Mouse (Mus musculus) frontal cortex, postnatal 36 days (tissue): ENCODE results near the gene Mrps12.

ENCODE experiments used
- DNase-seq, 2 experiments: peaks; one replicate each; pipeline ENCODE4 v3.0.0; 2022; ENCODE audit warnings: low spot score in 2 of 2

The Mrps12 gene

DNA sequence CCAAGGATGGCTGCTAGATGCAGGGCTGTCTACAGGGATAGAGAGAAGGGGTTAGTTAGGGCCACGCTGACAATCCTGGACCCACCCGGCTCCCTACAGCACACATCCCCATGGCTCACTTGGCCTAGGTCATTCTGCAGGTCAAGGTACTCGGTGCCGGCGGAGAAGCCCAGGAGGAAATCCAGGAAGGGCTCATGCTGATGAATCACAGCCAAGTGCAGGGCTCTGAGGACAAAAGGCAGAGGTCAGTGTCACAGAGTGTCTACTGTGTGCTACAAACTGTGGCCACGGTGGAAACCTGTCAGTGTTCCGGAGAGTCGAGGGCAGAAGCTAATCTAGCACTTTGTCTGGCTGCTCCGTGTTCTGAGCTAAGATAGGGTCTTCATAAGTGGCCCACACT, 20.3 kb upstream of the Mrps12 start:
- DNase-seq, result no peak

DNA sequence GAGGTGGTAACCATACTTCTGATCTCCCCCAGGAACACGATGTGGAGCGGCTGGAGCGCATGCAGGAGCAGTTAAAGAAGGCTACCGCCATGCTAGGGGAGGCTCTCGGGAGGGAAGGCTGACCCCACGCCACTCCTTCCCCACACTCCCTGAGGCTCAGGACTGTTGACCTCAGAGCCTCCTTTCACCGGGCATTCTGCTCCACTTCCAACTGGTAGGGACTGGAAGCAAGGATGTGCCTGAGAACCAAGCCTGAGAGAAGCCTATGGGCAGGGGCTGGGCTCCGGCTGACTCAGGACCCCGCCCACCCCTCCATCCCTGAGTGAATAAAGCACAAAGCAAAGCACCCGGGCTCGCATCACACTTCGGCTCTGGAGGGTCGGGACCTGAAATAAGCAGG, 17.0 kb upstream of the Mrps12 start:
- DNase-seq, result no peak

GRCm38 (mm10) chr7:28756079-28756478, 14.5 kb upstream of the Mrps12 start, which contains the start of gene Ccer2:
Ccer2 (plus strand) TSS chr7:28756174.
- no peak for DNase-seq

DNA sequence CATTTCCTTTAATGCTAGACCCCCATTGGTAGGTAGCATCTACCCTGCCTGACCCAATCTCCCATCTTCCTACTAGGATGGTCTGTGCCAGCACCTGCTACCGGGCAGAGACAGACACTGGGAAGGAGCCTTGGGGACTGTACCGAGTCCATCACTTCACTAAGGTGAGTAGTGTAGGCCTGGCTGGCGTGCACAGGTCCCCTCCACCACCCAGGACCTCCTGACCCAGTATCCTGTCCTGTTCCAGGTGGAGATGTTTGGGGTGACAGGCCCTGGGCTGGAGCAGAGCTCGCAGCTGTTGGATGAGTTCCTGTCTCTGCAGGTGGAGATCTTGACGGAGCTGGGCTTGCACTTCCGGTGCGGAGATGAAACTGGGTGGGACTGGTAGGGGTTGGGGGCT, 8.3 kb upstream of the Mrps12 start:
- no peak for DNase-seq

GRCm38 (mm10) chr7:28741368-28741708, 282 bp downstream of the Mrps12 start:
- DNase-seq, result no peak

- DNase-seq, result no peak
Observed at GRCm38 (mm10) chr7:28740949-28741348, 671 bp downstream of the Mrps12 start.

GRCm38 (mm10) chr7:28739829-28740228, 1.8 kb downstream of the Mrps12 start:
- no peak for DNase-seq

GRCm38 (mm10) chr7:28735701-28736100, 5.9 kb downstream of the Mrps12 start:
- no peak for DNase-seq

DNA sequence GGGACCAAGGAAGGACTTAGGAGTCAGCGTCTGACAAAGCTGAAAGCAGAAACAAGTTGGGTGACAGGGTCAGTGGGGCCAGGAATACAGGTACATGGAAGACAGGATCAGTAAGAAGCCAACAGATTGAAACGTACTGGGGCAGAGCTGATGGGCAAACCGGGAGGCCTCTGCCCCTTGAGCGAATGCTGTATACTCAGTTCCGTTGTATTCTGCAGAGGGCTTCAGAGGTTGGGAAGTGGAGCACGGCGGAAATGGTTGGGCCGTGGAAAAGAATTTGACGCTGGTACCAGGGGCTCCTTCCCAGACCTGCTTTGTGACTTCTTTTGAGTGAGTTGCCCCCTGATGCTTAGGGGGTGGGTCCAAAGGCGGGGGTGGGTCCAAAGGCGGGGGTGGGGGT, 8.4 kb downstream of the Mrps12 start:
- no peak for DNase-seq

- peak; percentile 31 to 34 for DNase-seq
Observed at GRCm38 (mm10) chr7:28732341-28733142, 9.1 kb downstream of the Mrps12 start.

DNA sequence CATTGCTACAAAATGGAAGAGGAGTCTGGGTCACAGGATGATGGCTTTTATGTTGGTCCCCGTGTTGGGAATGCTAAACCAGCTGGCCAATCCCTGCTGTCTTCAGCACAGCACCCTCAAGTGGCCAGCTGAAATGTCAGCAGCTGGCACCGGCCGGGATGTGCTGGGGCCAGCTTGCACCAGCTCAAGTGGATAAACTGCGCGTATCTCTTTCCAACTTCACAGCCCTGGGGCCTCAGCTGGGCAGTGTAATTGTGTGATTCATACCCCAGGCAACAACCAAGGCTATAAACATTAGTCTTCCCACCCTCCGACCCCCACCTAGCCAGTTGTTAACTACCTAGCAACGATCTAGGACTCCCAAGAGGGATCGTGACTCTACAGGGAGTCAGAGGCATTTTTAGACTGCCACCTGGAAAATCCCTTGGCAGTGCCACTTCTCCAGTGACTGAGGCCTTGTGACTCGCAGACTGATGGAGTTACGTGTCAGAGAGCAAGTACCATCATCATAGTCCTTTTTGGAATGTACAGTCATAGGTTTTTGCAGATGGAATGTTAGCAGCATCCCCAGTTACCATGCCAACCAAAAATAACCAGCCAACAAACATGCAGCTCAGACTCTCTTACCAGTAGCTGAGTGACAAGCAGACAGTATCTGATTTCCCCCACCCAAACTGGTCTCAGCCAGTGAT, 13.8 kb downstream of the Mrps12 start:
- DNase-seq, result peak; percentile 30 to 55

GRCm38 (mm10) chr7:28726600-28726999, 15.0 kb downstream of the Mrps12 start:
- peak; percentile 83 to 84 for DNase-seq

- no peak for DNase-seq
Observed at GRCm38 (mm10) chr7:28724613-28725012, 17.0 kb downstream of the Mrps12 start.

DNA sequence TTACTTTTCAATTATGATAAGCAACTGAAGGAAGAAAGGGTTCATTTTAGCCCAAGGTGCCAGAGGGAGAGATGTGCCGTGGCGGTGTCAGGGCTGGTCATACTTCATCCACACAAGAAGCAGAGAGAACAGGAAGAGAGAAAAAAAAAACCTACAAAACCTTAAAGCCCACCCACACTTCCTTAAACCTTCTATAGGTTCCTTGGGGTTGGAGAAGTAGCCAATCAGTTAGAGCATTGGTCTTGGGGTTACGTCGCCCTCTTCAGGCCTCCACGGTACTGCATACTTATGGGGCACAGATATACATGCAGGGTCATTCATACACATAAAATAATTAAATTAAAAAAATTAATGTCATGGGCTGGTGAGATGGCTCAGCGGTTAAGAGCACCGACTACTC, 19.5 kb downstream of the Mrps12 start:
- DNase-seq, result no peak

DNA sequence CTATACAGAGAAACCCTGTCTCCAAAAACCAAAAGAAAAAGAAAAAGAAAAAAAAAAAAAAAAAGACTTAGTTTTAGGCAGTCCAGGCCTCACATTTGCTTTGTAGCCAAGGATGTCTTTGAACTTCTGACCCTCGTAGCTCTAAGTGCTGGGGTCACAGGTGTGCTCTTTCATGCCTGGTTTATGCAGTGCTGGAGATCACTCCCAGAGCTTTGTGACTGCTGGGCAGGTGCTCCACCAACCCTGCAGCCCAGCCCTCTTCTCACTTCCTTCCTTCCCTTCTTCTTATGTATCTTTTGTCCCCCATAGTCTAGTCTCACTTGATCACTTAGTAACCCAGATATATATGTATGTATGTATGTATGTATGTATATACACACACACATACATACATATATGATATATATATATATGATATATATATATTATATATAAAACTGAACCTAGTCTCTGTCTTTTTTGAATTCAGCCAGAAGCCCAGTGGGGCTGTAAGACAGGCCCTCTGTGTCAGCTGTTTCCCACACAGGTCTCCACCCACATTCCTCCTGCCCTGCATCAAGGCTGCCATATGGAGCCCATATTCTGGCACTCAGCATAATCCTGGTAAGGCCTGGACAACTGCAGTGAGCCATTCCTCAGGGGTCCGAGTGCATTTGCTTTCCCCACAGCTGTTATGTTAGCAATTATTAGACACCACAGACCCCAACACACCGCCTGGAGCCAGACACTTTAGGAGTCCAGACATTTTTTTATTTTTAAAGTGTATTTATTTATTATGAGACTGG, 20.7 kb downstream of the Mrps12 start:
- DNase-seq, result no peak

DNA sequence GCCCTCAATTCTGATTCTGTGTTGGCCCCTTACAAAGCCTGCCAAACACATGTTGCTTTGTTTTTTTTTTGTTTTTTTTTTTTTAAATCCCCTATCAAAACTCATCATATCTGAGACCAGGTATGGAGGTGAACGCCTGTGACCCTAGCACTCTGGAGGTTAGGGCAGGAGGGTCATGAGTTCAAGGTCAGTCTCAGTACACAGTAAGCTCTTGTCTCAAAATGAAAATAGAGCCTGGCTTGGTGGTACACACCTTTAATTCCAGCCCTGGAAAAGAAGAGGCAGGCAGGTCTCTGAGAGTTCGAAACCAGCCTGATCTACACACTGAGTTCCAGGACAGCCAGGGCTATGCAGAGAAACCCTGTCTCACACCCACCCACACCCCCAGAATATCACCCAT, 22.0 kb downstream of the Mrps12 start:
- no peak for DNase-seq

GRCm38 (mm10) chr7:28719159-28719558, 22.5 kb downstream of the Mrps12 start:
- no peak for DNase-seq

- DNase-seq, result no peak
Observed at GRCm38 (mm10) chr7:28717726-28718125, 23.9 kb downstream of the Mrps12 start.

DNA sequence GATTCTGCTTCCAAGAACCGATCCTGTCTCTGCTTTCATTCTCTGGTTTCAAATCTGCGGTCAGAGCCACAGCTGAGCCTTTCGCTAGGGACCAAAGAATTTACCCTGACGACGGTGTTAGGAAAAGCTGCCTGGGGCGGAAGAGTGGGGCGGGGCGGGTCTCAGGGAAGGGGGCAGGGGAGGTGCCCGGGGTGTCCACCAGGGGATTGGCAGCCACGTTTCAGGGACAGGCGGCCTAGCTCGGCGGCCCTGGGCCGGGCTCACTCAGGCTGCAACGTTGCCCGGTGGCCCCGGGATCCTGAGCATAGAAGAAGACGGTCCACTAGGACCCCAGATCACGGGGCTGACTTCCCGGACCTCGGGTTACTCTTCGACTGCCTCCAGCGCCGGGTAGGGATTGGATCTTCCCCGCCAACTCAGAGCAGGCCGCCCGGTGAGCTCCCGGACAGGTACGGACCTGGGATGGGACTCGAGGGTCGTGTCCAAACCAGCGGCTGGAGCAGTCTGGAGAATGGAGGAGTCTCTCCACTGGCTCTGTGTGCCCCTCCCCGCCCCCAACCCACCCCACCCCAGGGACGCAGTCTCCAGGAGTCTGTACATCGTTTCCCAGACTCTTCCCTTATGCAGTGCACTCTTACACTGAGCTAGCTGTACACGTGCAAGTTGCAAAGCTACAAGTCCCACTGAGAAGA, 24.9 kb downstream of the Mrps12 start, which contains the start of gene Fbxo17:
TSS of gene Fbxo17 (plus strand) at position 215 of the 692 bp plus-strand sequence.
- no peak for DNase-seq

DNA sequence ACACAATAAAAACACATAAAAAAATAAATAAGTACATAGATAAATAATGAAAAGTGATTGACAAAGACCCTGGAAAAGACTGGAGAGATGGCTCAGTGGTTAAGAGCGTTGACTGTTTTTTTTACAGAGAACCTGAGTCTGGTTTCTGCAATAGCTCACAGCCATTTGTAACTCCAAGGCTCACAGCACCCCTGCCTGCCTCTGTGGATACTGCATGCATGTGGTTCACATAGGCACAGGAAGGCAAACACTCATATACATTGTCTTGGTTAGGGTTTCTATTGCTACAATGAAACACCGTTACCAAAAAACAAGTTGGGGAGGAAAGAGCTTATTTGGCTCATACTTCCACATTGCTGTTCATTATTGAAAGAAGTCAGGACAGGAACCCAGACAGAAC, 26.0 kb downstream of the Mrps12 start:
- no peak for DNase-seq

GRCm38 (mm10) chr7:28714667-28715066, 27.0 kb downstream of the Mrps12 start:
- peak; percentile 47 to 64 for DNase-seq

DNA sequence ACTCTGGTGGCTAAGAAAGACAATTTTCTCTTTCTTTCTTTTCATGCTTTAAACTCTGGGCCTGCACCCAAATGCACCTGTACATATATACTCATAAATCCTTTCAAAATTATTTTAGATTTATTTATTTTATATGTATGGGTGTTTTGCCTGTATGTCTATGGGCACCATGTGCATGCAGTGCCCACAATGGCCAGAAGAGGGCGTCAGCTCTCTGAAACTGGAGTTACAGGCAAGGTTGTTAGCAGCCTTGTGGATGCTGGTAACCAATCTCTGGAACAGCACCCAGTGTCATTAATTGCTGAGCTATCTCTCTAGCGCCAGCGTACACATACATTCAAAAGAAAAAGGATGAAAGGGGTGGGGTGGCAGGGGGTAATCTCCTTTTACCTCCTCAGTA, 30.7 kb downstream of the Mrps12 start:
- no peak for DNase-seq
